Mouse (Mus musculus) inflammation-experienced regulatory T-cells, adult 6 months (primary cell): ENCODE results near the gene Cnnm2. TPM values are rescaled to one million over a fixed set of nuclear protein-coding genes. Genes with fewer than 3 reads are reported as not detected.
"Not testable (repeated sequence)": the region's sequence is repeated elsewhere in the genome, so short reads cannot be mapped to it uniquely, and the experiment has no call there.

Experiments used
- ATAC-seq: one replicate; pipeline ENCODE4 v1.8.0; 2017
- polyA plus RNA-seq, 3 experiments: library from polyadenylated mRNA; unstranded; fragments of 100-300 nt; shearing (Covaris generic); gene quantifications; one replicate each; pipeline ENCODE4 v1.2.1; 2017

The Cnnm2 gene
- polyA plus RNA-seq: 1 to 10 TPM in 1 of 3 experiments, under 1 TPM in 2; 0.36 to 1.2 (median 0.44) TPM

DNA sequence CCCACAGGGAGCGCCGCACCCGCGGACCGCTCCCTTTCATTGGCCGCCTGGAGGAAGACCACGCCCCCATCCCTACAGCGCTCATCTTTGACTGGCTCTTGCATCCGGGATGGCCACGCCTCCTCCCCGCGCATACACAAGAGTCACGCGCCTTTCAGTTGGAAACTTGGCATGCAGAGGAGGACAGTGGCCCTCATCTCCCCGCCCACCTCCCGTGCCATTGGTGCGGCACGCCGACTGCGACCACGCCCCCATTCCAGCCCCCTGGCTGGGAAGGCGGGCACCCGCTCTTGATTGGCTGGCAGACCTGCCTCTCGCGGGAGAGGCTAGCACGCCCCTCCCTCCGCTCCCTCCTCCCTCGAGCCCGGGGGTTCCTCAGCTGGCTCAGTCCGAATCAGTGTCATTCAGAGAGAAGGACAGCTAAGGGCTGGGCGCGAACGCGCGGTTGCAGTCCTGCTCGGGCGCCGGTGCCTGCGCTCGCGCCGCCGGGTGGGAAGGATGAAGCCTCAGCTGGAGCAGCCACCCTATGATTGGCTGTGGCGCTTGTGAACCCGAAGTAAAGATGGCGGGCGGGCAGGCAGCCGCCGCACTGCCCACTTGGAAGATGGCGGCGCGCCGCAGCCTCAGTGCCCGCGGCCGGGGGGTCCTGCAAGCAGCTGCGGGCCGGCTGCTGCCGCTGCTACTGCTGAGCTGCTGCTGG, at the start of gene Cnnm2:
Gene Cnnm2, plus strand, starts transcription at position 350 of the 700 bp plus-strand sequence.
- ATAC-seq: peak; percentile 89

DNA sequence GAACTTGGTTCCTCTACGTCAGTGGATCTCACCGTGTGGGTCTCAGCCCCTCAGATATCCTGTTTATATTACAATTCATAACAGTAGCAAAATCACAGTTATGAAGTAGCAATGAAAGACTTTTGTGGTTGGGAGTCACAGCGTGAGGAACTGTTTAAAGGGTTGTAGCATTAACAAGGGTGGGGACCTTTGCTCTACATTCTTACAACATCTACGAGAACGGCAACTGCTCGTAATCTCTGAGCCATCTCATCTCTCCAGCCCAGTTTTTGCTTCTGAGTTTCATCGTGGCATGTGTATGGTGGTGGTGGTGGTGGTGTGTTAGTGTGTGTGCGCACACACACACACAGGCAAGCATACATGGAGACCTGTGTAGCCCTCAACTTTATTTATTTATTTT, 47.2 kb upstream of the Cnnm2 start:
- ATAC-seq: no peak

DNA sequence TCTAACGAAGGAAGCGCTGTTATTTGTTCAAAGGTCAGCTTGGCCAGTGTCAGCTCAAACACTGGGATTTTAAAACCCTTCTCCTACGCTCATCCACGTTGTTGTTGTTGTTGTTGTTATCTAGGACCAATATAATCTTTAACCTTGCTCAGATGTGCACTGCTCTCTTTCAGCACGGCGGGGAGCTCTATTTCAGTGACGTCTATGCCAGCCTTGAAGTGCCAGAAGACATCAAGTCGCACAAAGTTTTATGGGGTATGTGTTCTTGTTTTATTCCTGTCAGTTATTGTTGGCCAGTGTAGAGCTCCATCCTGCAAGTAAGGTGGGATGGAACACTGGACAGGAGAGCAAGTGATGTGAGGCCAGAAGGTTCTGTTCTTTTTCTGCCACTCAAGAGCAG, 46.4 kb upstream of the Cnnm2 start:
- no peak for ATAC-seq

DNA sequence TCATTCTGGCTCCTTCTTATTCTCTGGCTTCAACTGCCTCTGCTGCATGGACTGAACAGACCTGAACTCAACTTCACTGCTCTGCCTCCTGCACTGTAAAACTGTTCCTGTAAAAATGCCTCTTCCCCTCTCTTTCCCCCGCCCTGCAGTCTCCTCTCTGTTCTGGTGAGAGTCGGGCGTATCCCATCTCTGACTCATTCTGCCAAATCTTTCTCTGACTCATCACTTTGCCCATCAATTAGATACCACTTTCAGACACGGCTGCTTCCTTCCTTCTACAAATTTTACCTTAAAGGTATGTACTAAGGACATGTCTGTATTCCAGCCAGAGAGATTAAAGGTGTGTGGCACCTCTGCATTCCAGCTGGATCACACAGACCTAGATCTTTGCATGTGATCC, 43.2 kb upstream of the Cnnm2 start:
- no peak for ATAC-seq

DNA sequence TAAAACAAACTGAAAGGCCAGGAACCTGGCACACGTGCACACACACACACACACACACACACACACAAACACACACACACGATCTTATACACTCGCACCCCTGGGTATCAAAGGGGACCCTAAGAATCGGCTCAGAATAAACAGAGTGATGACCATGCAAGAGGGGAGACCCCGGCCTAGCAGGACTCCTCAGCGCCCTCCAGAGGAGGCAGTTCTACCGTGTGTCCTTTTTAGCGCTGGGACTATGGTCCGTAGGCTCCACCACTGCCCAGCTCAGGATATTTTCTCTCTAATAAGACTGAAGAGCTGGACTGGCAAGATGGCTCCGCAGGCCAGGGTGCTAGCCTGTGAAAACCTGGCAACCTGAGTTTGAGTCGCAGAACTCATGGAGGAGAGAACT, 37.0 kb upstream of the Cnnm2 start:
- no peak for ATAC-seq

DNA sequence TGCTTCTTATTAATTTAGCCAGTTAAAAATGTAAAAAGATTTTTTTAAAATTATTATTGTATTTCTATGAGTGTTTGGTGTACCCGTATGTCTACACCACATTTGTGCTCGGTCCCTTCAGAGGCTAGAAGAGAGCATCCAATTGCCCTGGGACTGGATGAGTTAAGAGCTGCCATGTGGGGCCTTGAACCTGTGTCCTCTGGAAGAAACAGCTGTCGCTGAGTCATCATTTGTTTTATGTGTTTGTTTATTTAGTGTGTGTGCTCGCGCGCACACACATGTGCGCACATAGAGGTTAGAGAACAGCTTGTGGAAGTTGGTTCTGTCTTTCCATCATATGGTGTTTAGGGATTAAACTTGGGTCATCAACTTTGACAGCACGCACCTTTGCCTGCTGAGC, 35.3 kb upstream of the Cnnm2 start:
- no peak for ATAC-seq

DNA sequence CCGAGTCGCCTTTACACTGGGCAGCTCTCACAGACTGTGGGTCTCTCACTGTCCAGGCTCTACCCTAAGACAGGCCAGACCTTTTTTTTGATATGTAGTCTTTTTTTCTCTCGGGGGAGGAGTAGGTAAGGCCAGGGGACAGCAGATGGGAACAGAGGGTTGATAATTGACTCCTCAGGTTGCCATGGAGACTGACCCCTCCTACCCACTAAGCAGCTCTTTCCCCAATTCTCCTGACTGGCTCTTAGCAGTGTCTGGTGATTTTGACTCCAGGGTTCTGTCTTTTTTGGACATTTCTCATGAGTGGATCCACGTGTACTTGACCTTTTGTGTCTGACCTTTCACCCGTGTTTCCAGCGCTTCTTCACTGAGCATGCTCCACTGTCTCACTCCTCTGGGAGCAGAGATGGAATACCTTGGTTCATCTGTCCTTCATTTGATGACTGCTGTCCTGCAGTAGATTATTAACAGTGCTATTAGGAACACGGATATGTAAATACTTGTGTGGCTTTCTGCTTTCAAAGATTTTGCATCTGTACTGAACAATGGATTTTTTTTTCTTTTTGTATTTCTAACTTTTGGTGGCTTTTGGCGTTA, 34.2 kb upstream of the Cnnm2 start:
- no peak for ATAC-seq

DNA sequence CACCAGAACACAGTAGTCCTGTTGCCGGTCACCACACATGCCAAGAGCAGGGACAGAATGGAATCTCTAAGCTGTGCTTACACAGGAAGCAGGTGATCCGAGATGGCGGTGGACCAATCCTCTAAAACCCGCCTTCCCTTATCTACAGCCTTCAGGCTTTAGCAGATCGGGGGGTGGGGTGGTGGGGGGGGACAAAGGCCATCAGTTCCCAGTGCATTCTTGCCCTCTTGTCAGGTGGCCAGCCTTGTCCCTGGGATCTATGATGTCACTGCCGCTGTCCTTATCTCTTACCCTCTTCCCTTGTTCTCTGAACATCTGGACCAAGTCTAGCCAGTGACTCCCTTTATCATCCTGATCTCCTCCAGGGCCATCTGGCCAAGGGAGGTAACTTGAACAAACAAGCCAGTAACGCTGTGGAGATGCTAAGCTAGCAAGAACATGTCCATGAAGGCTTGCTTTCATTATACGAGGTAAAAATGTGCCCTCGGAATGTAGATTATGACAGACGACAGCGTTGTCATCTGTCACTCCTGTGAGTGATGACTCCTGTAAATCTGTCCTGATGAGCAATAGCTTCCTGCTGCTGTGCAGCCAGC, 33.4 kb upstream of the Cnnm2 start:
- no peak for ATAC-seq

DNA sequence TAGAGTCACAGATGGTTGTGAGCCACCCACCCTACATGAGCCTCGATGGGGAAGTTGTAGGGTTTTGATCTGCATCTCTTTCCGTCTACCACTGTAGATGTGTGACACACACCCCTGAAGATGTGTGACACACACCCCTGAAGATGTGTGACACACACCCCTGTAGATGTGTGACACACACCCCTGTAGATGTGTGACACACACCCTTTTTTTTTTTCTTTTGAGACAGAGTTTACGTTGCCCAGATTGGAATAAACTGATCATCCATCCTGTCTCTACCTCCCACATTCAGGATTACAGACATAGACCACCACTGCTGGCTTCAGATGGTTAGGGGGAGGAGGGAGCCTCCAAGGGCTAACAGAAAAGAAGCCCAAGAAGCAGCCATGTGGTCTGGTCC, 32.5 kb upstream of the Cnnm2 start:
- no peak for ATAC-seq

DNA sequence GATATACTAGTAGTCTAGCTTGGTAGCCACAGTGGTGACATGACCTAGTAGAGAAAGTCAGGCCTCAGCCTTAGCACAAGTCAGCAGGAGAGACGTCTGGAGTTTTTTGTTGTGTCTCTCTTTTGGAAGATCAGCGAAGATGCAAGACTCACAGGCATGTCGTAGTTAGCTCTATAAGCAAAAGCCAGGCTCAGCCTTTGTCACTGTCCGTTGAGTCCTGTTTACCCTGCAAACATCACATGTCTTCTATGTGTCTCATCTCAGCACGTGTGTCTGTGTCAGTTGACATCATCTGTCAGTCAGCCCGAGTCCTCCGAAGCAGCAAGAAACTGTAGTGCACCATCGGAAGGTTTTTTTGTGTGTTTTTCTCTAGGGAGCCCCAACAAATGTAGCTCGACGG, 30.0 kb upstream of the Cnnm2 start:
- ATAC-seq: no peak

DNA sequence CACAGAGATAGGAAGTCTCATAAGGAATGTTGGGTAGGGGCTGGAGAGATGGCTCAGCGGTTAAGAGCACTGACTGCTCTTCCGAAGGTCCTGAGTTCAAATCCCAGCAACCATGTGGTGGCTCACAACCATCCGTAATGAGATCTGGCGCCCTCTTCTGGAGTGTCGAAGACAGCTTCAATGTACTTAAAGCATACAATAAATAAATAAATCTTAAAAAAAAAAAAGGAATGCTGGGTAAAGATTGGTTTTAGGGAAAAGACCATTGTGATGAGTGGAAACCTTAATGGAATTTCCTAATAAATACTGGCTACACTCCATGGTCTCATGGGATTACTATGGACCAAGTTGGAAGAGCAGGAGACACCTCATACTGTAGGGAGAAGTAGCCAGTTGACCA, 28.7 kb upstream of the Cnnm2 start:
- ATAC-seq: not testable (repeated sequence)

DNA sequence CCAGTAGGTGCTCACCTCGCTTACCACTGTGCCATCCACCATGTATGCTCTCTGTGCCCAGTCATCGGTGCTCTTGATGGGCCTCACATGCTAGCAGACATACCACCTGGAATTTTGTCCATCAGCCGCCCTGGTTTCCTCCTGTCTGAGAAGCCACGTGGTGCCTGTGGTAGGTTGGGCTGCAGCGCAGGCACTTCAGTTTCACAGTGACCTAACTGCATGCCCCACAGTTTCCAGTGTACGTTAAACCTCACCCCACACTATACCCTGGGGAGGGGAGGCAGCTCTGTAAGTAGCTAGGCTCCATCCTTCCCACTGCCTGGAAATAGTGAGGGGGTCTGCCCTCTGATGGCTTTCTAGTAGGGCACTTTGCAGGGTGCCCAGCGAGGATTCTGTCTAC, 27.8 kb upstream of the Cnnm2 start:
- ATAC-seq: no peak

DNA sequence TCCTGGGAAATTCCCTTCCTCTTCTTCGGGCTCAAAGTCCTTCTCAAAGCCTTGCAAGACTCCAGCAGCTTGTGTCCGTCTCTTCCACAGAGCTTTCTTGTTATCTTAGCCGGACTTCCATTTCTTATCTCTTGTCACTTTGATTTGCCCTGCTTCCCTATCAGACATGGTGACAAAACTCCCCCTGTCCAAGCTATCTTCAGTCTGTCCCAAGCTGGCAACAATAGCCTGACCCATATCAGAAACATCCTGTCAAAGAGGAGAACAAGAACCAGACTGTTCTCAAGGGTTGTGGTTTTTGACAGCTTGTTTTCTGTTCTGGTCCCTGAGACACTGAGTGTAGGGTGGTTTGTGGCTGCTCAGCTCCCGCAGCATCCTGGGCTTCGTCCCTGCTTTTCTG, 26.2 kb upstream of the Cnnm2 start:
- no peak for ATAC-seq

DNA sequence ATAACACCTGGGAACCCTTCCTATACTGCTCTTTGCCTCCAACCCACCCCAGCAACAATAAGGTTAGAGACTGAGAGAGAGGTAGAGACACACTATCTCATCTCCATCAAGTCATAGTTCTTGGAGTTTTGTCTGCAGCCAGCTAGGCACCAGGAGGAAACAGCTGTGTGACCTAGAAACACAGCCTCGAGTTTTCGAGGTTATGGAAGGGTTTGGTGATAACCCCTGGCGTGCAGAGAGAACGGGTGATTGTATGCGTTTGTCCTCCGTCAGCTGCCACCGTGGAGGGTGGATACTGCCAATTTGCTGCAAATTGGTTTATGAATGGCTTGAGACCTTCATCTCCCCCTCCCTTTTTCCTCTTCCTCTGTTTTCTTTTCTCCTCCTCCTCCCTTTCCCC, 24.3 kb upstream of the Cnnm2 start:
- ATAC-seq: no peak

DNA sequence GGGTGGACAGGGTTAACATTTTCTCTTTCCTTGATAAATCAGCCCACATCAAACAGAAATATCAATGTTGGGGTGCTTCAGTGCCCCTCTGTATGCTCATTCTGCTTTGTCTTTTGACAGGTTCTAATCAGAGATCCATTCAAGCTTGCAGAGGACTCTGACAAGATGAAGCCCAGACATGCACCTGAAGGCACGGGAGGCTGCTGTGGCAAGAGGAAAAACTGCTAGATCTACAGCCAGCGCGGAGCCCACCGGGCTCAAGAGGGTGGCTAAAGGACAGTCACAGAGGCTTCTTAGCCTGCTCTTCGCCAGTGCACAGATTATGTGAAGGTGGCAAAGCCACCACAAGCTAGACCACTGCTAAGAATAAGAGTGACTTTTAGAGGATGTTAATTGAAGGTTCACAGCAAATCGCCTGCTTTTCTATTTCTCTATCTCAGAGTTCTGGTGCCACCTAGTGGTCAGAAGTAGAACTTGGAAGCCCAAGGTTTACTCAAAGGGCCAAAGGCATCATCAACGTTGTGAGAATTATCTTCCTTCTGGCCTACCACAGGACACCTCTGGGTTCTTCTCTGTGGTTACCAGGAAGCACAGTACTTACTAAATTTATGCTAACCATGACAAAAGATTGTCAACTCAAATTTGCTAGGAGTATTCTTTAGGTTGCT, 20.9 kb upstream of the Cnnm2 start:
- ATAC-seq: peak; percentile 43

DNA sequence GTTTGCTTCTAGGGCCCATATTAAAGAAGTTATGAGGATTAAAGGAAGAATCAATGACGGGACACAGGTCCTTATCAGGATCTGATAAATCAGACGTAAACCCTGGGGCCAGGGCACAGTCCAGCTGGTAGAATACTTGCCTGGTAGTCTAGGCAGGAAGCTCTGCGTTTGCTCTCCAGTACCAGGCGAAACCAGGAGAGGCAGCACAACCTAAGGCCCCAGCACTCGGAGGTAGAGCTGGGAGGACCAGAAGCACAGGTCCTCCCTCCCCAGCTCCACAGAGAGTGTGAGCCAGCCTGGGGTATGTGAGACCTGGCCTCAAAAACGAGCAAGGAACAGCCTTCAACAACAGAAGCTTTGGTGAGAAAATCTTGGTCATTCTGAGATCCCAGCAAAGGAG, 19.8 kb upstream of the Cnnm2 start:
- no peak for ATAC-seq

DNA sequence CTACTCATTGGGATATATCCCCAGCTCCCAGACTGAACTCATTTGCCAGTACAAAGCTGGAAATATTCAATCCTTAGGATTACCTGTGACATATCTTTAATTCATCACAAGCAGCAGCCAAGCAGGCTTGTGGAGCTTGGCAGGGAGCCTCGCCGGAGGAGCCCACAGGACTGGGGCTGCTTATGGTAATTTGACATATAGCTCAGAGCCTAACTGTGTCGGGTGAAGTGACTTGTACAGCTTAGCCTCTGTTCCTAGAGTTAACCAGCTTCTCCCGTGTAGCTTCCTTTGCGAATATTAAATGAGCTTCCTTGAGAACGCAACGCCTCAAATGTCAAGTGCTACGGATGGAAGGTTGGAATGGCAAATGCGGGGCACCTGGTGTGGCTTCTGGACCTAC, 16.7 kb upstream of the Cnnm2 start:
- no peak for ATAC-seq

DNA sequence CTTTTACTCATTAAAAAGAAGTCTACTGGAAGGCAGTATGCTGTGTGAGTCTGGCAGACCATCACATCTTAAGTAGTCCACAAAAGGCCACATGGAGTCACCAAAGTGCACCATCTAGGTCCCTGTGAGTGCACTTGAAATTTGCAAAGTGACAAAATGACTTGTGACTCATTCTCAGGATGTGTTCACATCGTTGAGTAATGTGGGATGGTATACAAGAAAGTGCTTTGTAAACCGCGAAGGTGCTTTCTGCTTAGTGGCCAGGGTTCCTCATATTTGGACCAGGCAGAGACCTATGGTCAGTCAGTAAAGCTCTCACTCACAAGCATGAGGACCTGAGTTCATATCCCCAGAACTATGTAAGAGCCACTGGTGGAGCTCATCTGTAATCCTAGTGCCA, 13.6 kb upstream of the Cnnm2 start:
- ATAC-seq: no peak

DNA sequence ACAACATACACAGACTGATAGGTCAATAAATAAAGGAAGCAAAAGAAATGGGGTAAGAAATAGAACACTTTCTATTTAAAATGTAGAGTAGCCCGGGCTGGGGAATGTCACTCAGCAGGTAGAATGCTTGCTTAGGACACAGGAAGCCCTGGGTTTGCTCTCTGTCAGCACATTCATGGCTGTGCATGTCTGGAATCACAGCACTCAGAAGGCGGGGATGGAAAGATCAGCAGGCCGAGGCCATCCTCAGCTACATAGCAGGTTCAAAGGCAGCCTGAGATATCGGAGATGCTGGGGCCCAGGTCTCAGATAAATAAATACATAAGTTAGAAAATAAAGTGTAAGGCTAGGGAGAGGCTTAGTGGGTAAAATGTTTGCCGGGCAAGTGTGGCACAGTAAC, 9.2 kb upstream of the Cnnm2 start:
- no peak for ATAC-seq

DNA sequence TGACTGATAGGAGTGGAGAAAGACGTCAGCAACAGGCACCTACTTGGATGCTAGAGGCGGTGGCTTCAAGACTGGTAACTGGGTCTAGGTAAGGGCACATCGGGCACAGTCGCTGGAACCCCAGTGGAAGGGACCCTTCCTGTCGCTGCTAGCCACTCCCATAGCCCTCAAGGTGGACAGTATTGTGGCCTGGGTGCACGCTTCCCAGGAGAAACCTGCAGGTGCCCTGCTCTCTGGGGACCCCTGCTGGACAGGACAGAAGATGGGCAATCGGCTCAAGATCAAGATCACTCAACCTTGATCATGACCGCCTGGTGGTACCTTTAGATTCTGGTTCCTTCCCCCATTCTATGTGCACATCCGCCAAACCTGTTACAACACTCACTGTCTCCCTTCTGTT, 6.3 kb upstream of the Cnnm2 start:
- ATAC-seq: no peak

DNA sequence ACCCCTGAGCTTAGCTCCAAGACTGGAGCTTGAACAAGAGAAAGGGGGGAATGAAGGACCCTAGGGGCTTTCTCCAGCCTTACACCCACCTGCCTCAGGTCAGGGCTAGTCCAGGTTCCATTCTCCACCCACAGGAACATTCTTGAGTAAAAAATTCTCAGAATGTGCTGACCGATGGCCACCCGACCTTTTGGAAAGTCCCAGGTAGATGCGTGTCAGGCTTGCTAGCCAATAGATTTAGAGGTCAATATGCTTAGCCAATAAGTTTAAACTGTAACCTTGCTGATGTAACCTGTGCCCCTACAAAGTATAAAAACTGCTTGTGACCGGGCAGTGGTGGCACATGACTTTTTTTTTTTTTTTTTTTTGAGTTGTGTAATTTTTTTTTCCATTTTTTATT, 5.2 kb upstream of the Cnnm2 start:
- ATAC-seq: no peak

DNA sequence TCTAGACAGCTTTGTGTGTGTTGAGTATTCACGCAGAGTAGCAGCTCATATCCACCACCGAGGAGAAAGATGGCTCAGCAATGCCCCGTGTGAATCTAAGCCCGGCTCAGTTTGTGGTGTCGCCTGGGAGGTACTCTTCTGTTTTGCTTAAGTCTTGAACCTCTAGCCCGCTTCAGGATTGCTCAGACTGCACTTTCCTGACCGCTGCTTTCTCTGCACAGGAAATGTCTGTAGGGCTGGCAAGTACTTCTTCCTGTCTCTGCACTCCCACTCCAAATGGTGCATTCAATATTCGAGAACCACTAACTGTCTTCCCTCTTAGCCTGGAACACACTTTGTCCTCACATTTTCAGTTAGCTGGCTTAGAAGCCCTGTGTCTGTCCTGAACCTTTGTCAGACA, 2.3 kb upstream of the Cnnm2 start:
- ATAC-seq: no peak

DNA sequence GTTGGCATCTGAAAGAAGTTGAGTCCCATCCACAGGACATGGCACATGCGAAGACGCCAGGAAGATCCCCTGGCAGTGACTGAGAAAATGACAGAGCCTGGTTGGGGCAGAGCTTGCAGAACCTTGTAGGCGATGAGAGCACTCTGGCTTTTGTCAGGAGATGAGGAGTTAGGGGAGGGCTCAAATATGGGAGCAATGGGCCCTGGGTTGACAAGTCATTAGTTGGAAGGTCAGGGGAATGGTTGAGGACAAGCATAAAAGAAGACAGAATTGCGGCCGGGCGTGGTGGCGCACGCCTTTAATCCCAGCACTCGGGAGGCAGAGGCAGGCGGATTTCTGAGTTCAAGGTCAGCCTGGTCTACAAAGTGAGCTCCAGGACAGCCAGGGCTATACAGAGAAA, 1.5 kb upstream of the Cnnm2 start:
- ATAC-seq: not testable (repeated sequence)
